Mouse (Mus musculus): Measurements from ENCODE around the gene Shroom3.

- no peak for TF ChIP-seq ZKSCAN1 (IDR thresholded peaks at IDR 0.05; ENCODE audit: low read depth, low read length)
- no peak for TF ChIP-seq MXI1 (IDR thresholded peaks at IDR 0.05; ENCODE audit: low read depth, low read length)
- TF ChIP-seq POLR2A (IDR thresholded peaks at IDR 0.05; ENCODE audit: control insufficient read depth in 1 of 2, insufficient read depth in 1 of 2, low read depth in 1 of 2, low read length in 2 of 2, poor library complexity in 1 of 2), result no peak
- TF ChIP-seq CTCF (IDR thresholded peaks at IDR 0.05 in 2 of 3, conservative IDR thresholded peaks at IDR 0.05 in 1 of 3; ENCODE audit: control insufficient read depth in 1 of 3, insufficient read depth in 1 of 3, low read depth in 2 of 3, low read length in 3 of 3, poor library complexity in 1 of 3, severe bottlenecking in 1 of 3), result no peak
- TF ChIP-seq JUND (IDR thresholded peaks at IDR 0.05; ENCODE audit: low read depth, low read length), result no peak
- no peak for TF ChIP-seq MYC (IDR thresholded peaks at IDR 0.05; ENCODE audit: low read depth, low read length)
- TF ChIP-seq TAL1 (IDR thresholded peaks at IDR 0.05; ENCODE audit: low read length), result no peak
- TF ChIP-seq MAX (IDR thresholded peaks at IDR 0.05; ENCODE audit: low read length), result no peak
- TF ChIP-seq MAFK (IDR thresholded peaks at IDR 0.05; ENCODE audit: borderline replicate concordance, low read depth, low read length), result no peak
- no peak for TF ChIP-seq EP300 (IDR thresholded peaks at IDR 0.05; ENCODE audit: low read depth in 1 of 2, low read length in 2 of 2)
Measured at GRCm38 (mm10) chr5:92887501-92887900, 204.3 kb downstream of the Shroom3 start.
